Comparison of ENCODE assay signal across 7 mouse cellular contexts in the genomic region with DNA sequence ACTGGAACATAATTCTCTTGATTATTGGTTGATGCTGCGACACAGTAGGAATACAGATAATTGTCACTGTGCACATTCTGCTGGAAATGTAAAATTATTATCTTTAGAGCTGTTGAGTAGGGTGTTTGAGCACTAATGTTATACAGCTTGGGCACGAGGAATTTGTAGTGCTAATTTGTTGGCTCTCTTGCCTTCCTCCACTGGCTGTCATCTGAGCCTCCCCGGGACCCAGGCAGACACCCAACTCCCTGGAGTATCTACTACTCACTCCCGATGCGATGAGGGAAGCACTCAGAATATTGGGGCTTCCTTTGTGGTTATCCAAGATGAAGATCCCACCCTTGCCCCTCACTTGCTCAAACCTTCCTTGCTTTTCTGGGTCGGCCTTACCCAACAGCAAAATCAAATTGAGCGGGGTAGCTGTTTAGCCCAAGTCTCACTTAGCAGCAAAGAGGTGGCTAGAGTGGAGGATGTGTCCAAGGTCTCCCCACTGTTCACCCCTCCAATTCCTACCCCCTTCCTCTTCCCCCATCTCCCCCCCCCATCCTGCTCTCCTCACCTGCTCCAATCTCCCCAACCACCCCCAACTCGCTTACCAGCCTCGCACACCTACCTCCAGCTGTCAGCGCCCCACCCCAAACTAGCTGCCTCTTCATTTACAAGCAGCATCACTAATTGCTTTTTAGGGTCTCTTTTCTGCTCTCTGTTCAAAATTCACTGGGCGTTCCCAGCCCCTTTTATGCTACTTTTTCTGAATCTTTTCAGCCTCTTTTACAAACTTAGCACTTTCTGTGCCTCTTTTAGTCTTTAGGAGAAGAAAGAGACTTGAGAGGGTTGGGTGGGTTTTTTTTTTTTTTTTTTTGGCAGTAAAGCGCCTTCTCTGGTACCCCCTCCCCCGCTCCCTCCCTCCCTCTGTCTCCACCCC. TPM values are rescaled to one million over a fixed set of nuclear protein-coding genes. Genes with fewer than 3 reads are reported as not detected.
A peak's percentile ranks its signal among the peaks of the same experiment; 100 is the strongest.
DNase-seq lines count a peak whose midpoint lies in the region; ATAC-seq lines count a peak whose summit lies in the region.

No protein-coding gene starts in this region.

- no peaks in the 10 kb centered on the region for H3K9me3 ChIP-seq in lung, embryonic 15.5 days
- no peaks in the 10 kb centered on the region for H3K9me3 ChIP-seq in embryonic facial prominence, embryonic 15.5 days (replicated peaks)
- H3K9me3 ChIP-seq in hindbrain, embryonic 16.5 days (ENCODE audit: control insufficient read depth, low read length) = no peaks in the 10 kb centered on the region
- H3K9me3 ChIP-seq in neural tube, embryonic 14.5 days (ENCODE audit: control insufficient read depth, low read length) = no peaks in the 10 kb centered on the region

- peak overlapping the region; percentile 24; the same call in 1 of the 2 replicates for H3K4me2 ChIP-seq in lung, embryonic 15.5 days
- H3K4me2 ChIP-seq in embryonic facial prominence, embryonic 15.5 days (replicated peaks) = peak overlapping the region; percentile 35
- peak overlapping the region; percentile 43 for H3K4me2 ChIP-seq in hindbrain, embryonic 16.5 days (ENCODE audit: low read length)
- H3K4me2 ChIP-seq in neural tube, embryonic 14.5 days (ENCODE audit: low read depth, low read length) = peak overlapping the region; percentile 1; the same call in 1 of the 2 replicates

- H3K4me3 ChIP-seq in lung, embryonic 15.5 days = no peak overlapping the region
- no peak overlapping the region; the same call in 1 of the 2 replicates for H3K4me3 ChIP-seq in embryonic facial prominence, embryonic 15.5 days (replicated peaks)
- H3K4me3 ChIP-seq in hindbrain, embryonic 16.5 days (ENCODE audit: low read length) = peak overlapping the region; percentile 13; the same call in 1 of the 2 replicates
- H3K4me3 ChIP-seq in neural tube, embryonic 14.5 days (ENCODE audit: low read depth, low read length) = no peak overlapping the region

- WGBS in lung, embryonic 15.5 days = 31% methylated on average over 13 of the region's 13 CpGs
- 21% methylated on average over 13 of the region's 13 CpGs for WGBS in embryonic facial prominence, embryonic 15.5 days
- 15% methylated on average over 13 of the region's 13 CpGs for WGBS in hindbrain, embryonic 16.5 days
- WGBS in neural tube, embryonic 14.5 days = 8% methylated on average over 13 of the region's 13 CpGs

- no peaks in the 10 kb centered on the region for H3K4me1 ChIP-seq in lung, embryonic 15.5 days
- H3K4me1 ChIP-seq in embryonic facial prominence, embryonic 15.5 days = 0 out of 2 replicates have a peak, but pooled peaks cover 4% of the 10 kb centered on the region
- H3K4me1 ChIP-seq in hindbrain, embryonic 16.5 days (ENCODE audit: control insufficient read depth, insufficient read depth, low read depth, low read length) = peaks cover 10% of the 10 kb centered on the region
- H3K4me1 ChIP-seq in neural tube, embryonic 14.5 days (ENCODE audit: control insufficient read depth, insufficient read depth, low read length) = peaks cover 7% of the 10 kb centered on the region; the same call in 1 of the 2 replicates

- H3K27me3 ChIP-seq in lung, embryonic 15.5 days = no peaks in the 10 kb centered on the region
- H3K27me3 ChIP-seq in embryonic facial prominence, embryonic 15.5 days = no peaks in the 10 kb centered on the region
- H3K27me3 ChIP-seq in hindbrain, embryonic 16.5 days (replicated peaks; ENCODE audit: control insufficient read depth, insufficient read depth, low read length) = no peaks in the 10 kb centered on the region
- H3K27me3 ChIP-seq in neural tube, embryonic 14.5 days (ENCODE audit: control insufficient read depth, insufficient read depth, low read length) = no peaks in the 10 kb centered on the region

- ATAC-seq in lung, embryonic 15.5 days (ENCODE audit: borderline replicate concordance, extremely low read depth, low FRiP score, low TSS enrichment) = no peak
- ATAC-seq in embryonic facial prominence, embryonic 15.5 days (ENCODE audit: insufficient number of reproducible peaks, low FRiP score, low TSS enrichment, low read depth) = no peak
- ATAC-seq in hindbrain, embryonic 16.5 days = peak; percentile 54
- peak; percentile 46 for ATAC-seq in neural tube, embryonic 14.5 days (ENCODE audit: low read depth)

- intact Hi-C loops in gastrocnemius, postnatal 36 days (cut with DNase I) = no loop called here

- no peak overlapping the region for H3K9ac ChIP-seq in lung, embryonic 15.5 days
- no peak overlapping the region for H3K9ac ChIP-seq in embryonic facial prominence, embryonic 15.5 days
- H3K9ac ChIP-seq in hindbrain, embryonic 16.5 days (ENCODE audit: low read depth, low read length) = no peak overlapping the region
- no peak overlapping the region for H3K9ac ChIP-seq in neural tube, embryonic 14.5 days (replicated peaks; ENCODE audit: low read depth, low read length)

- DNase-seq in lung, postnatal 10 days = no peak
- no peak for DNase-seq in gastrocnemius, postnatal 36 days
- DNase-seq in ovary, postnatal 36 days (ENCODE audit: low spot score) = no peak

- H3K27ac ChIP-seq in lung, embryonic 15.5 days = no peak overlapping the region
- no peak overlapping the region for H3K27ac ChIP-seq in embryonic facial prominence, embryonic 15.5 days (replicated peaks)
- H3K27ac ChIP-seq in hindbrain, embryonic 16.5 days (ENCODE audit: low read depth, low read length) = peak overlapping the region; percentile 42
- peak overlapping the region; percentile 66 for H3K27ac ChIP-seq in neural tube, embryonic 14.5 days (ENCODE audit: low read depth, low read length)

- no peaks in the 10 kb centered on the region for H3K36me3 ChIP-seq in lung, embryonic 15.5 days
- no peaks in the 10 kb centered on the region for H3K36me3 ChIP-seq in embryonic facial prominence, embryonic 15.5 days
- H3K36me3 ChIP-seq in hindbrain, embryonic 16.5 days (ENCODE audit: control insufficient read depth, insufficient read depth, low read length) = no peaks in the 10 kb centered on the region
- no peaks in the 10 kb centered on the region for H3K36me3 ChIP-seq in neural tube, embryonic 14.5 days (ENCODE audit: control insufficient read depth, insufficient read depth, low read length)

RNA-seq across cellular contexts. Expression of gene Ascl1, which starts 46.4 kb away (rescaled TPM):
- polyA plus RNA-seq in lung, embryonic 15.5 days (2015; fragmentation: Nextera tagmentation; extraction: Ambion mirVana) = 2.4 and 3.5 TPM in 2 replicates
- polyA plus RNA-seq in embryonic facial prominence, embryonic 15.5 days (2015; fragmentation: Nextera tagmentation; extraction: Ambion mirVana) = 1.9 TPM in 2 replicates
- polyA plus RNA-seq in hindbrain, embryonic 16.5 days (2015; fragmentation: Nextera tagmentation; extraction: Ambion mirVana) = 6.3 and 9.6 TPM in 2 replicates
- 8.7 and 8.8 TPM in 2 replicates for polyA plus RNA-seq in neural tube, embryonic 14.5 days (2014; fragmentation: Nextera tagmentation; extraction: Ambion mirVana)
- not detected for total RNA-seq in gastrocnemius, postnatal 36 days (2021)

Comparison
In these comparisons a context has a peak if more than half of its experiments do, and no peak if none do; other contexts are left out.
1. ATAC-seq: peak in hindbrain, embryonic 16.5 days (single experiment) and neural tube, embryonic 14.5 days (single experiment); none in lung, embryonic 15.5 days (single experiment) and embryonic facial prominence, embryonic 15.5 days (single experiment).
2. H3K27ac ChIP-seq: peak in hindbrain, embryonic 16.5 days (single experiment) and neural tube, embryonic 14.5 days (single experiment); none in lung, embryonic 15.5 days (single experiment) and embryonic facial prominence, embryonic 15.5 days (single experiment).
3. Peak in every context shown above with its lines, with median percentiles within 50 percentile points of each other: H3K4me2 ChIP-seq.